Mouse (Mus musculus) embryo, embryonic 10.5 days (tissue): Measurements from ENCODE around the gene Depdc7.

ENCODE experiments used
- DNase-seq: peaks from one replicate; pipeline ENCODE4 v3.0.0-alpha.2; 2015; ENCODE audit warnings: low spot score

Depdc7 gene

GRCm38 (mm10) chr2:104742741-104743064 lies at the start of gene Depdc7:
TSS of gene Depdc7 (minus strand) at chr2:104742878.
- DNase-seq, result peak; percentile 87

- DNase-seq, result peak; percentile 56
Measured at GRCm38 (mm10) chr2:104774763-104775162, 32.1 kb upstream of the Depdc7 start.

- no peak for DNase-seq
Measured at GRCm38 (mm10) chr2:104768697-104769096, 26.0 kb upstream of the Depdc7 start.

- no peak for DNase-seq
Measured at GRCm38 (mm10) chr2:104764018-104764417, 21.3 kb upstream of the Depdc7 start.

DNA sequence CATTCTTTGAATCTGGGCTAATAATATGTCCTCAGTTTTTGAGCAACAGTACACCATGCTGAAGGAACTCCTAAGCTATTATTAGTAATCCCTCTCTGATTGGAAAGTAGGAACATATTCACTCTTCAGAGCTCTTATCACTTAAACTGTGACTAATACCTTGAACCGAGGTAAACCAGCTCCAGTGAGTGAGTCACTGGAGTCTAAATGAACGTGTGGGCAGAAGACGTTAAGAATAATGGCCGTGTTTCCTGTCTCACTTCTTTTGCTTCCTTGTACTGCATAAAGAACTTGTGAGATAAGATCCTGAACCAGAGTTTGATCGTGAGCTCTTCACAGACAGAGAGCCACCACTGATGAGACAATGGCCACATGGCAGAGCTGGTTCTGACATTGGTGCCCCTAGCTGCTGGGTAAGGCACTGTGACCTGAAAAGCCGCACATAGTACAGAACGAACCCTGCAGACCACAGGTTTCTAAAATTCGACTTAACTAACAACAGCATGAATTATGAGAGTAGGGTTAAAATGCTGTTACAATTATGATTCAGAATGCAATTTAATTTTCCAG lies 20.5 kb upstream of the Depdc7 start:
- no peak for DNase-seq

- DNase-seq, result peak; percentile 49
Measured at GRCm38 (mm10) chr2:104750611-104751010, 7.9 kb upstream of the Depdc7 start.

- DNase-seq, result no peak
Measured at GRCm38 (mm10) chr2:104748652-104749183, 6.0 kb upstream of the Depdc7 start.

- DNase-seq, result no peak
Measured at GRCm38 (mm10) chr2:104746251-104746650, 3.6 kb upstream of the Depdc7 start.

- DNase-seq, result no peak
Measured at GRCm38 (mm10) chr2:104743971-104744370, 1.3 kb upstream of the Depdc7 start.

DNA sequence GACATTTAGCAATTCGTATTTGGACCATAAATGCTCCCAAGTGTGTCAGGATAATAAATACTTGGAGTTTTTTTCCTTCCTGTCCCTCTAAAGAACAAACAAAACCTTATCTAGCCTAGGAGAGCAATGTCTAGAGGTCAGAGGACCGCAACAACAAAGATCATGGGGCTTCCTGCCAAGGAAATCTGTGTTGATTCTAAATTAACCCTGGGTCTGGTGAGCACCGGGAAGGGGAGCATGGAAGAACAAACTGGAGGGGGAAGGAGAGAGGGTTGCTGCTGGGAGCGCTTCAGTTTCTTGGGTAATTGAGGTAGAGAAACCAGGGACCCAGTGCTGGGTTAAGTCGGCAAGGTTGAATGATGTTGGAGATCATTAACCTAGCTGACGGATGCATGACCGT lies 482 bp upstream of the Depdc7 start:
- peak; percentile 25 for DNase-seq

DNA sequence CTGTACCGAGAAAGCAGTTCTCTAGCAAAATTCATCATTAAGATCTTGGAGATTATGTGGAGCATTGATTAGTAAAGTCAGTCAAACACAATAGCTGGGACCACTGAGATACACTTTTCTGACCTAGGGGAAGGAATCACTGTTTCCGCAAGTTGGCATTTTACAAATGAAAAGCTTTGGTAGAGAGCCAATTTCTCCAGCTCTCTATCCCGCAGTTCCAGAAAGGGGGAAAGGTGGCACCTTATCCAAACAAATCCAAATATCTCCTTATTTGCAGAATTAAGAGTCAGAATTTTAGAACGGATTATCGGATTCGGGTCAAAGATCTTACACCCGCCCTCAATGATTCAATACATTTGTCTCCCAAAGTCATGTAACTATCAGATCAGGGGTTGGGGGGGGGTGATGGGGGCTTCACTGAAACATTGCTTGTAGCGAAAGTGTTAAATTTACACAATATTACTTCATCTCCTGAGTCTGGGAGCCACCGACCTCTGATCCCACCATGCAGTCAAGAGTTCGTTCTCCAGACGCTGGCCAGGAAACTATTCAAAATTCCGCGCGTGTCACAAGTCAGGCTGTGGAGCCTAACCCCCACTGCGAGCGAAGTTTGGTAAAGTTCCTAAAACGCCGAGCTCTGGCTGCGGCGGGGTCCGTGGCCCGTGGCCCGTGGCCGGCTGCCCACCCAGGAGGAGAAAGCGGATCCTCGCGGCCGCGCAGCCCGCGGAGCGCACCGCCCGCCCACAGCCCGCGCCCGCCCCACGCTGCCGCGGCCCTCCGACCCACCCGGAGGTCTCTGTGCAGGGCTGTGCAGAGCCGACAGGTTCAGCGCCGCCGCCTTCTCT lies 560 bp downstream of the Depdc7 start:
- peak; percentile 53 for DNase-seq

GRCm38 (mm10) chr2:104741015-104741758 lies 1.5 kb downstream of the Depdc7 start:
- DNase-seq, result peak; percentile 17

- no peak for DNase-seq
Measured at GRCm38 (mm10) chr2:104740248-104740949, 2.3 kb downstream of the Depdc7 start.

DNA sequence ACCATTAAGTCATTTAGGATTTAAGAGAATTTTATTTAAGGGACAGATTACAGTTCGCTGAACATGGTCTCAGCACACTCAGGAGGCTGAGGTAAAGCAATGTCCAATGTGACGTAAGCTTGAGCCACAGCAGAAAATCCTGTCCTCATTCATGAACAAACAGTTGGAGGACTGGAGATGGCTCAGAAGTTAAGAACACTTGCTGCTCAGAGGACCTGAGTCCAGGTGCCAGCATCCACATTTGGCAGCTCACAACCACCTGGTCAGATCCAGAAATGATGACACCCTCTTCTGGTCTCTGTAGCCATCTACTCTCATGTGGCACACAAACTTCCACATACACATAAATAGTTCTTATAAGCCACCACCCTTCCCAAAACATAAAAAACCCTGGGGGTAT lies 3.0 kb downstream of the Depdc7 start:
- DNase-seq, result no peak

- no peak for DNase-seq
Measured at GRCm38 (mm10) chr2:104736241-104736640, 6.4 kb downstream of the Depdc7 start.

- DNase-seq, result no peak
Measured at GRCm38 (mm10) chr2:104732562-104733256, 10.0 kb downstream of the Depdc7 start.

DNA sequence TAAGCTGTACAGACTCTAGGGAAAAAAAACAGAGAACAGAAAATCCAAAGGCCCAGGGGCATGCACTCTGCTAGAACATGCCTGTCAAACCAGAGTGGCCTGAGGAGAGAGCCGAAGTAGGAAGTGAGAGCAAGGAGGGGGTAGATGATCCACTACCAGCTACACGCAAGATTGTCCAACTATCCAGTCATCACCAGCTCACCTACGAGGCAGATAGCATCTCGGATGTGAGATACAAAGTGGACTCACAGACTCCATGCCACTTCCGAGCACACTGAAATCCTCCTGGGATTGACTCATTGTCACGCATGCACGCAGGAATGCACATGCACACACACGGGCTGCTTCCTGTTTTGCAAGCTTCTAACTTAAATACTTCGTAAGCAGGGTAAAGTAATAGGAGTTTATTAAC lies 10.6 kb downstream of the Depdc7 start:
- DNase-seq, result no peak

GRCm38 (mm10) chr2:104727369-104727768 lies 15.3 kb downstream of the Depdc7 start:
- no peak for DNase-seq

GRCm38 (mm10) chr2:104722021-104722420 lies 20.7 kb downstream of the Depdc7 start:
- DNase-seq, result no peak

DNA sequence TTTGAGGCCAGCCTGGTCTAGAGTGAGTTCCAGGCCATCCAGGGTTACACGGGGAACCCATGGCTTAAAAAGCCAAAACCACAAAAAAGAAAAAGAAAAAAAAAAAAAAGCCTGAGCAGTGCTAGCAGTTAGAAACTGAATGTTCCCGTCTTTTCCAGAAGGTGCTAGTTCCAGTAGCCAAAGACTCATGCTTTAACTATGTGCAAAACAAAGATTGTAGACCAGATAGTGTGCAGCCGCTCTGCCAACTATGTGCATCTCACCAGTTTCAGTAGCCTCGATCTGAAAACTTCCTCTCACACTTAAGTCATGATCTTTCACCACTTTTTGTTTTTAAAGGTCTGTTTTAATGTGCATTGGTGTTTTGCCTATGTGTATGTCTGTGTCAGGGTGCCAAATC lies 24.9 kb downstream of the Depdc7 start:
- no peak for DNase-seq

- DNase-seq, result no peak
Measured at GRCm38 (mm10) chr2:104717231-104717735, 25.4 kb downstream of the Depdc7 start.
